Mouse (Mus musculus) E14TG2a.4 (cell line): ENCODE measurements at regions not wholly inside any gene's neighbourhood (a gene's known extent, or its start where the extent isn't known, plus 50 kb on each side); places are given as distances from the start of the nearest gene placed in this dataset.

Experiments used
- CTCF ChIP-seq: conservative IDR thresholded peaks from 2 replicates; pipeline ENCODE4 v1.5.1; 2014; ENCODE audit warnings: low read length
- NANOG ChIP-seq: IDR thresholded peaks from 2 replicates; pipeline ENCODE4 v1.6.1; 2014; ENCODE audit warnings: borderline replicate concordance, low read length, mixed read lengths
- POU5F1 ChIP-seq: IDR thresholded peaks from 2 replicates; pipeline ENCODE4 v1.6.1; 2014; ENCODE audit warnings: low read length, borderline replicate concordance

DNA sequence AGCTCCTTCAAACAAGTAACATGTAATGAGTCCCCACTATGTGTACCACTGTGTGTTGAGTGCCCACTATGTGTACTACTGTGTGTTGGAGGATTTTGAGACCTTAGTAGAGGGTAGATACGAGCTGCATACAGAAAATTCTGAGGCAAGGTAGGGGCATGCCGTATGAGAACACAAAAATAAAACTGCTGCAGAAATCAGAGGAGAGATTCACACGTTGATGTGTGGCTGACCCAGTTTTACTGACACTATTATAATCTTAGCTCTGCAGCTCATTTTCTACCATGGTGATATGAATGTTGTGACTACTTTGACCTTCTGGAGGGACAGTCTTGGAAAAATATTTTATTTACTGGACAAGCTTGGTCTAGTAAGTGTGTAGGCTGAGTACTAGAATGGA lies 469.0 kb downstream of the D3Ertd751e start:
- TF ChIP-seq CTCF (no peak), POU5F1 (no peak), NANOG (no peak)
